Mouse (Mus musculus) adrenal gland, postnatal 36 days (tissue): ENCODE results near the gene Krt26. TPM values are rescaled to one million over a fixed set of nuclear protein-coding genes. Genes with fewer than 3 reads are reported as not detected.

Experiments used
- DNase-seq, 2 experiments: peaks; one replicate each; pipeline ENCODE4 v3.0.0; 2021; ENCODE audit warnings: mixed read lengths in 1 of 2
- total RNA-seq, 2 experiments: library from RNA; stranded (reverse); gene quantifications; 2 replicates each; pipeline ENCODE4 v1.2.3; 2021

Gene Krt26
- total RNA-seq, 2 experiments from 2014 or later, result not detected

DNA sequence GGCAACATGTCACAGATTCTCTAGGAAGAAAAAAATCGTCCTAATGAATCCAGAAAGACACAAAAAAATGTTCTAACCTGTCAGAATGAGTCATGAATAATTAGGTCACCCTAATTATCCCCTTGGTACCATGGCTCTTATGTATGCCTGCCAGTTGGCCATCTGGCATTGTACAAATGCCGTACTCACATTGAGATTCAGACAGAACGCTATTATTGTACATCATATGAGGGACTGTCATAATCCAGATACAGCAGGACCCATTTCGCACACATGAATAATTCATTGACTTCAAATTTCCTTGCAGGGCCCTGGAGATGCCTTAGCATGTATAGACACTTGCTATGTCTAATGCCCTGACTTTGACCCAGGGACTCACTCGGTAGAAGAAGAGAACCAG lies 53.8 kb downstream of the Krt26 start:
- DNase-seq, result no peak

DNA sequence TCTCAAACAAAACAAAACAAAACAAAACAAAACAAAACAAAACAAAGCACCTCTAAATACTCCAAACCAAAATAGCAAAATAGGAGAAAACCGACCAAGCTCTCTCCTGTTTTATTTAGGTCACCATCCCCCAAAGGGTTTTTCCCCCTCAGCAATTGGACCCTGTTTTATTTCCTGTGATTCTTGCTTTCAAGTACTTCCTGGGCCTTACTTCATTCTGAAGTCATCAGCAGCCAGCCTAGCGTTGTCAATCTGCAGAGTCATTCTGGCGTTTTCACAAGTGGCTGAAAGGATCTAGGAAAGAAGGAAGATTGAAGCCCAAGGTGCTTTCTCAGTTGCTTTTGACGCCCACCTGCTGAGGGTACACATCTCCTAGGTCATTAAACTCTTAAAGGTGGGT lies 54.4 kb downstream of the Krt26 start:
- no peak for DNase-seq

- DNase-seq, result no peak
Measured at GRCm38 (mm10) chr11:99281116-99281515, 56.6 kb downstream of the Krt26 start.

- no peak for DNase-seq
Measured at GRCm38 (mm10) chr11:99279986-99280385, 57.8 kb downstream of the Krt26 start.

Other genes with a start within 250 kb of the Krt26 start
- gene Tns4, start 248.7 kb downstream of the Krt26 start, total RNA-seq, result under 1 TPM; 0.13 to 0.20 TPM
- gene Ccr7, start 182.9 kb downstream of the Krt26 start, total RNA-seq, result under 1 TPM in 1 of 2 experiments, not detected in 1; 0.20 TPM
- gene Smarce1, start 106.9 kb downstream of the Krt26 start, total RNA-seq, result 10 to 100 TPM; 50.1 to 60.8 TPM
- gene Krt222, start 93.9 kb downstream of the Krt26 start, total RNA-seq, result 1 to 10 TPM in 1 of 2 experiments, under 1 TPM in 1; 0.79 to 1.1 TPM
- gene Krt24, start 52.7 kb downstream of the Krt26 start, total RNA-seq, result not detected
- not detected for gene Krt25, start 15.0 kb downstream of the Krt26 start, total RNA-seq
- not detected for gene Krt27, start 13.1 kb upstream of the Krt26 start, total RNA-seq
- gene Krt28, start 36.9 kb upstream of the Krt26 start, total RNA-seq, result not detected
- 1 to 10 TPM; 4.4 to 6.4 TPM for gene Krt10, start 51.4 kb upstream of the Krt26 start, total RNA-seq
- gene Krt12, start 84.3 kb upstream of the Krt26 start, total RNA-seq, result not detected
- under 1 TPM in 1 of 2 experiments, not detected in 1; 0.26 TPM for gene Krt20, start 100.2 kb upstream of the Krt26 start, total RNA-seq
- gene Krt23, start 155.2 kb upstream of the Krt26 start, total RNA-seq, result under 1 TPM in 1 of 2 experiments, not detected in 1; 0.16 TPM
- not detected for gene Krt39, start 183.4 kb upstream of the Krt26 start, total RNA-seq
- gene Krt40, start 205.2 kb upstream of the Krt26 start, total RNA-seq, result not detected
- not detected for gene Krtap3-3, start 212.9 kb upstream of the Krt26 start, total RNA-seq
- gene Krtap3-2, start 218.9 kb upstream of the Krt26 start, total RNA-seq, result not detected
- gene Gm11939, start 221.5 kb upstream of the Krt26 start, total RNA-seq, result not detected
- not detected for gene Krtap3-1, start 228.7 kb upstream of the Krt26 start, total RNA-seq
- gene Krtap1-5, start 243.1 kb upstream of the Krt26 start, total RNA-seq, result not detected
- not detected for gene Krtap1-4, start 245.7 kb upstream of the Krt26 start, total RNA-seq